Mouse (Mus musculus): ENCODE data around the gene Aldoc.

The Aldoc gene

GRCm38 (mm10) chr11:78322076-78322831 lies 514 bp upstream of the Aldoc start:
- no peaks in the 10 kb centered on the region; the same call in 1 of the 2 replicates for H3K27me3 ChIP-seq (ENCODE audit: control insufficient read depth, insufficient read depth, low read length, poor library complexity, severe bottlenecking)
- no peaks in the 10 kb centered on the region for H3K36me3 ChIP-seq (ENCODE audit: control insufficient read depth, insufficient read depth, low read length, poor library complexity, severe bottlenecking)
- no peak for DNase-seq (ENCODE audit: low read depth, low spot score)

- Histone ChIP-seq H3K27me3 (ENCODE audit: control insufficient read depth, insufficient read depth, low read length, poor library complexity, severe bottlenecking) (no peaks in the 10 kb centered on the region; the same call in 1 of the 2 replicates), H3K36me3 (ENCODE audit: control insufficient read depth, insufficient read depth, low read length, poor library complexity, severe bottlenecking) (no peaks in the 10 kb centered on the region)
- no peak for DNase-seq (ENCODE audit: low read depth, low spot score)
These were observed 1.4 kb downstream of the Aldoc start for GRCm38 (mm10) chr11:78324000-78324785.

GRCm38 (mm10) chr11:78324965-78325364 lies 2.2 kb downstream of the Aldoc start:
- Histone ChIP-seq H3K27me3 (ENCODE audit: control insufficient read depth, insufficient read depth, low read length, poor library complexity, severe bottlenecking) (no peaks in the 10 kb centered on the region; the same call in 1 of the 2 replicates), H3K36me3 (ENCODE audit: control insufficient read depth, insufficient read depth, low read length, poor library complexity, severe bottlenecking) (no peaks in the 10 kb centered on the region)
- DNase-seq (ENCODE audit: low read depth, low spot score): no peak

- H3K36me3 ChIP-seq (ENCODE audit: control insufficient read depth, insufficient read depth, low read length, poor library complexity, severe bottlenecking): 0 out of 2 replicates have a peak, but pooled peaks cover 1% of the 10 kb centered on the region
- H3K27me3 ChIP-seq (ENCODE audit: control insufficient read depth, insufficient read depth, low read length, poor library complexity, severe bottlenecking): no peaks in the 10 kb centered on the region
- no peak for DNase-seq (ENCODE audit: low read depth, low spot score)
These were observed 4.4 kb downstream of the Aldoc start for GRCm38 (mm10) chr11:78327215-78327614.

GRCm38 (mm10) chr11:78327634-78328511 lies 5.1 kb downstream of the Aldoc start, which contains the start of gene Pigs:
TSS of gene Pigs (plus strand) at chr11:78328415.
- H3K36me3 ChIP-seq (ENCODE audit: control insufficient read depth, insufficient read depth, low read length, poor library complexity, severe bottlenecking): 0 out of 2 replicates have a peak, but pooled peaks cover 1% of the 10 kb centered on the region
- H3K27me3 ChIP-seq (ENCODE audit: control insufficient read depth, insufficient read depth, low read length, poor library complexity, severe bottlenecking): no peaks in the 10 kb centered on the region
- DNase-seq (ENCODE audit: low read depth, low spot score): peak; percentile 96

- H3K36me3 ChIP-seq (ENCODE audit: control insufficient read depth, insufficient read depth, low read length, poor library complexity, severe bottlenecking): peaks cover 3% of the 10 kb centered on the region
- no peaks in the 10 kb centered on the region for H3K27me3 ChIP-seq (ENCODE audit: control insufficient read depth, insufficient read depth, low read length, poor library complexity, severe bottlenecking)
- DNase-seq (ENCODE audit: low read depth, low spot score): no peak
These were observed 5.8 kb downstream of the Aldoc start for GRCm38 (mm10) chr11:78328512-78329056.

- Histone ChIP-seq H3K27me3 (ENCODE audit: control insufficient read depth, insufficient read depth, low read length, poor library complexity, severe bottlenecking) (no peaks in the 10 kb centered on the region), H3K36me3 (ENCODE audit: control insufficient read depth, insufficient read depth, low read length, poor library complexity, severe bottlenecking) (peaks cover 11% of the 10 kb centered on the region)
- no peak for DNase-seq (ENCODE audit: low read depth, low spot score)
These were observed 9.9 kb downstream of the Aldoc start for GRCm38 (mm10) chr11:78332676-78333075.

- peaks cover 20% of the 10 kb centered on the region for H3K36me3 ChIP-seq (ENCODE audit: control insufficient read depth, insufficient read depth, low read length, poor library complexity, severe bottlenecking)
- no peak for DNase-seq (ENCODE audit: low read depth, low spot score)
- no peaks in the 10 kb centered on the region for H3K27me3 ChIP-seq (ENCODE audit: control insufficient read depth, insufficient read depth, low read length, poor library complexity, severe bottlenecking)
These were observed 11.2 kb downstream of the Aldoc start for GRCm38 (mm10) chr11:78333992-78334391.

- H3K27me3 ChIP-seq (ENCODE audit: control insufficient read depth, insufficient read depth, low read length, poor library complexity, severe bottlenecking): no peaks in the 10 kb centered on the region
- DNase-seq (ENCODE audit: low read depth, low spot score): no peak
- peaks cover 24% of the 10 kb centered on the region for H3K36me3 ChIP-seq (ENCODE audit: control insufficient read depth, insufficient read depth, low read length, poor library complexity, severe bottlenecking)
These were observed 14.3 kb downstream of the Aldoc start for GRCm38 (mm10) chr11:78337040-78337439.

- Histone ChIP-seq H3K36me3 (ENCODE audit: control insufficient read depth, insufficient read depth, low read length, poor library complexity, severe bottlenecking) (peaks cover 16% of the 10 kb centered on the region), H3K27me3 (ENCODE audit: control insufficient read depth, insufficient read depth, low read length, poor library complexity, severe bottlenecking) (no peaks in the 10 kb centered on the region)
- no peak for DNase-seq (ENCODE audit: low read depth, low spot score)
These were observed 18.9 kb downstream of the Aldoc start for GRCm38 (mm10) chr11:78341702-78342101.

GRCm38 (mm10) chr11:78343381-78344327 lies 20.9 kb downstream of the Aldoc start, which contains the start of gene Unc119:
TSS of gene Unc119 (plus strand) at chr11:78343482.
- DNase-seq (ENCODE audit: low read depth, low spot score): peak; percentile 76
- H3K36me3 ChIP-seq (ENCODE audit: control insufficient read depth, insufficient read depth, low read length, poor library complexity, severe bottlenecking): peaks cover 10% of the 10 kb centered on the region
- H3K27me3 ChIP-seq (ENCODE audit: control insufficient read depth, insufficient read depth, low read length, poor library complexity, severe bottlenecking): no peaks in the 10 kb centered on the region

GRCm38 (mm10) chr11:78344328-78344889 lies 21.6 kb downstream of the Aldoc start:
- Histone ChIP-seq H3K36me3 (ENCODE audit: control insufficient read depth, insufficient read depth, low read length, poor library complexity, severe bottlenecking) (peaks cover 8% of the 10 kb centered on the region), H3K27me3 (ENCODE audit: control insufficient read depth, insufficient read depth, low read length, poor library complexity, severe bottlenecking) (no peaks in the 10 kb centered on the region)
- no peak for DNase-seq (ENCODE audit: low read depth, low spot score)
